Mouse (Mus musculus): ENCODE results near the gene Zfp597. TPM values are rescaled to one million over a fixed set of nuclear protein-coding genes. Genes with fewer than 3 reads are reported as not detected.
A peak's percentile ranks its signal among the peaks of the same experiment; 100 is the strongest.

Gene Zfp597
- polyA plus RNA-seq, 1 experiment: 6.4 TPM

GRCm38 (mm10) chr16:3842989-3843388 lies 41.4 kb downstream of the Zfp597 start:
- no peak overlapping the region for H3K4me3 ChIP-seq (ENCODE audit: low read depth, low read length)
- TF ChIP-seq EP300 (IDR thresholded peaks at IDR 0.05; ENCODE audit: insufficient read depth, low read depth, low read length) (0 out of 2 replicates have a peak, but pooled peaks have one; percentile 24), POLR2A (IDR thresholded peaks at IDR 0.05; ENCODE audit: insufficient read depth, low read length) (no peak), CTCF (IDR thresholded peaks at IDR 0.05; ENCODE audit: low read depth, low read length) (no peak)
- peak overlapping the region; percentile 49 for H3K27ac ChIP-seq (ENCODE audit: insufficient read depth, low read length)
- peaks cover 3% of the 10 kb centered on the region for H3K4me1 ChIP-seq (ENCODE audit: control insufficient read depth, insufficient read depth, low read length)
- H3K27me3 ChIP-seq (ENCODE audit: control insufficient read depth, insufficient read depth, low read length, poor library complexity, severe bottlenecking): no peaks in the 10 kb centered on the region
- no peaks in the 10 kb centered on the region for H3K36me3 ChIP-seq (ENCODE audit: control insufficient read depth, insufficient read depth, low read length, poor library complexity, severe bottlenecking)
- H3K9me3 ChIP-seq (replicated peaks; ENCODE audit: control insufficient read depth, insufficient read depth, low read length, poor library complexity, severe bottlenecking): no peaks in the 10 kb centered on the region
- H3K9ac ChIP-seq (ENCODE audit: low read depth, poor library complexity, severe bottlenecking): no peak overlapping the region

- TF ChIP-seq EP300 (IDR thresholded peaks at IDR 0.05; ENCODE audit: insufficient read depth, low read depth, low read length) (no peak), POLR2A (IDR thresholded peaks at IDR 0.05; ENCODE audit: insufficient read depth, low read length) (no peak), CTCF (IDR thresholded peaks at IDR 0.05; ENCODE audit: low read depth, low read length) (no peak)
- no peak overlapping the region for H3K9ac ChIP-seq (ENCODE audit: low read depth, poor library complexity, severe bottlenecking)
Observed at GRCm38 (mm10) chr16:3839157-3839885, 45.0 kb downstream of the Zfp597 start.

GRCm38 (mm10) chr16:3835461-3835860 lies 48.9 kb downstream of the Zfp597 start:
- no peaks in the 10 kb centered on the region; the same call in 1 of the 2 replicates for H3K27me3 ChIP-seq (ENCODE audit: control insufficient read depth, insufficient read depth, low read length, poor library complexity, severe bottlenecking)
- no peak overlapping the region for H3K9ac ChIP-seq (ENCODE audit: low read depth, poor library complexity, severe bottlenecking)
- TF ChIP-seq EP300 (IDR thresholded peaks at IDR 0.05; ENCODE audit: insufficient read depth, low read depth, low read length) (no peak), POLR2A (IDR thresholded peaks at IDR 0.05; ENCODE audit: insufficient read depth, low read length) (no peak), CTCF (IDR thresholded peaks at IDR 0.05; ENCODE audit: low read depth, low read length) (no peak)
- no peaks in the 10 kb centered on the region for H3K36me3 ChIP-seq (ENCODE audit: control insufficient read depth, insufficient read depth, low read length, poor library complexity, severe bottlenecking)
- no peak overlapping the region for H3K4me3 ChIP-seq (ENCODE audit: low read depth, low read length)
- peaks cover 1% of the 10 kb centered on the region for H3K4me1 ChIP-seq (ENCODE audit: control insufficient read depth, insufficient read depth, low read length)
- no peaks in the 10 kb centered on the region for H3K9me3 ChIP-seq (replicated peaks; ENCODE audit: control insufficient read depth, insufficient read depth, low read length, poor library complexity, severe bottlenecking)
- no peak overlapping the region for H3K27ac ChIP-seq (ENCODE audit: insufficient read depth, low read length)

More at GRCm38 (mm10) chr16:3839157-3839885, 45.0 kb downstream of the Zfp597 start:
- Histone ChIP-seq H3K27ac (ENCODE audit: insufficient read depth, low read length) (no peak overlapping the region), H3K27me3 (ENCODE audit: control insufficient read depth, insufficient read depth, low read length, poor library complexity, severe bottlenecking) (no peaks in the 10 kb centered on the region), H3K36me3 (ENCODE audit: control insufficient read depth, insufficient read depth, low read length, poor library complexity, severe bottlenecking) (no peaks in the 10 kb centered on the region), H3K9me3 (replicated peaks; ENCODE audit: control insufficient read depth, insufficient read depth, low read length, poor library complexity, severe bottlenecking) (no peaks in the 10 kb centered on the region), H3K4me1 (ENCODE audit: control insufficient read depth, insufficient read depth, low read length) (peaks cover 3% of the 10 kb centered on the region), H3K4me3 (ENCODE audit: low read depth, low read length) (peak overlapping the region; percentile 38)

DNA sequence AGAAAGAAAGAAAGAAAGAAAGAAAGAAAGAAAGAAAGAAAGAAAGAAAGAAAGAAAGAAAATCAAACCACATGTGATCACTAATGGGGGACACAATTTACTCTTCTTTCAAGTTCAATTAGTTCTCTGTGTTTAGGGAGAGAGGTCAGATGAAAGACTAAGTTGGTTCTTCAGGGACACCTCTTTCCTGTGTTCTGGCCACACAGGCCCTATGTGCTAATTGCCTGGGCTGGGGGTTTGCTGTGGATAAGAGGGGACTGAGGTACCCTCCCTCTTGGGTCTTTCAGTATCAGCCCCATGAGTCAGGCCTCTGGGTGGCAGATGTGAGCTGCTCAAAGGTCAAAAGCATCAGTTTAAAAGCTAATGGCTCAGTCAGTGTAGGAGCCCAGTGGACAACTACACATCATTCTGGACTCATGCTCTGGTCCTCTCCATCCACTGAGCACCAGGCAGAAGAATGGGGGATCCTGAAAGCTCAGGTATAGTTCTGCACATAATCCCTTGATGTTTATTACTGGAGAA lies 53.7 kb downstream of the Zfp597 start, which contains the start of gene Olfr15:
Gene Olfr15, plus strand, starts transcription at position 291 of the 522 bp plus-strand sequence.
- no peaks in the 10 kb centered on the region; the same call in 1 of the 2 replicates for H3K27me3 ChIP-seq (ENCODE audit: control insufficient read depth, insufficient read depth, low read length, poor library complexity, severe bottlenecking)
- peaks cover 1% of the 10 kb centered on the region for H3K4me1 ChIP-seq (ENCODE audit: control insufficient read depth, insufficient read depth, low read length)
- TF ChIP-seq EP300 (IDR thresholded peaks at IDR 0.05; ENCODE audit: insufficient read depth, low read depth, low read length) (no peak), CTCF (IDR thresholded peaks at IDR 0.05; ENCODE audit: low read depth, low read length) (peak; percentile 50), POLR2A (IDR thresholded peaks at IDR 0.05; ENCODE audit: insufficient read depth, low read length) (no peak)
- no peak within 1 kb of the TSS for H3K4me3 ChIP-seq (ENCODE audit: low read depth, low read length)
- no peak within 1 kb of the TSS for H3K27ac ChIP-seq (ENCODE audit: insufficient read depth, low read length)
- H3K9ac ChIP-seq (ENCODE audit: low read depth, poor library complexity, severe bottlenecking): no peak within 1 kb of the TSS
- H3K9me3 ChIP-seq (replicated peaks; ENCODE audit: control insufficient read depth, insufficient read depth, low read length, poor library complexity, severe bottlenecking): no peaks in the 10 kb centered on the region
- no peaks in the 10 kb centered on the region for H3K36me3 ChIP-seq (ENCODE audit: control insufficient read depth, insufficient read depth, low read length, poor library complexity, severe bottlenecking)

- Histone ChIP-seq H3K9ac (ENCODE audit: low read depth, poor library complexity, severe bottlenecking) (no peak overlapping the region), H3K27me3 (ENCODE audit: control insufficient read depth, insufficient read depth, low read length, poor library complexity, severe bottlenecking) (no peaks in the 10 kb centered on the region; the same call in 1 of the 2 replicates), H3K9me3 (replicated peaks; ENCODE audit: control insufficient read depth, insufficient read depth, low read length, poor library complexity, severe bottlenecking) (no peaks in the 10 kb centered on the region), H3K27ac (ENCODE audit: insufficient read depth, low read length) (no peak overlapping the region), H3K4me1 (ENCODE audit: control insufficient read depth, insufficient read depth, low read length) (peaks cover 1% of the 10 kb centered on the region), H3K4me3 (ENCODE audit: low read depth, low read length) (no peak overlapping the region), H3K36me3 (ENCODE audit: control insufficient read depth, insufficient read depth, low read length, poor library complexity, severe bottlenecking) (no peaks in the 10 kb centered on the region)
- TF ChIP-seq CTCF (IDR thresholded peaks at IDR 0.05; ENCODE audit: low read depth, low read length) (no peak), POLR2A (IDR thresholded peaks at IDR 0.05; ENCODE audit: insufficient read depth, low read length) (no peak), EP300 (IDR thresholded peaks at IDR 0.05; ENCODE audit: insufficient read depth, low read depth, low read length) (no peak)
Observed at GRCm38 (mm10) chr16:3829727-3830126, 54.6 kb downstream of the Zfp597 start.

DNA sequence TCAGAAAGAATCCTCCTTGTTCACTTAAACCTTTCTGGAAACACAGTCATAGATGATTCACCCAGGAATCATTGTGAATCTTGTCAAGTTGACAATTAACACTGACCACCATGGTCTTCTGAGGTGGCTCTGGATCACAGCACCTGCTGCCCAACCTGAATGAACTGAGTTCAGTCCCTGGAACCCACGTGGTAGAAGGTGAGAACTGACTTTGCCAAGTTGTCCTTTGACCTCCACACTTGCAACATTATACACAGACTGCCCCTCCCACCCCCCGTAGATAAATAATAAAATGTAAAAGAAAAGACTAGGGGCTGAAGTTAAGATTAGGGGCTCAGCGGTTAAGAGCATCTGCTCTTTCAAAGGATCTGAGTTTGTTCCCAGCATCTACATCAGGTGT lies 56.3 kb downstream of the Zfp597 start:
- Histone ChIP-seq H3K4me3 (ENCODE audit: low read depth, low read length) (no peak overlapping the region), H3K27me3 (ENCODE audit: control insufficient read depth, insufficient read depth, low read length, poor library complexity, severe bottlenecking) (no peaks in the 10 kb centered on the region), H3K36me3 (ENCODE audit: control insufficient read depth, insufficient read depth, low read length, poor library complexity, severe bottlenecking) (no peaks in the 10 kb centered on the region), H3K9ac (ENCODE audit: low read depth, poor library complexity, severe bottlenecking) (no peak overlapping the region), H3K4me1 (ENCODE audit: control insufficient read depth, insufficient read depth, low read length) (peaks cover 1% of the 10 kb centered on the region), H3K9me3 (replicated peaks; ENCODE audit: control insufficient read depth, insufficient read depth, low read length, poor library complexity, severe bottlenecking) (no peaks in the 10 kb centered on the region), H3K27ac (ENCODE audit: insufficient read depth, low read length) (no peak overlapping the region)
- TF ChIP-seq CTCF (IDR thresholded peaks at IDR 0.05; ENCODE audit: low read depth, low read length) (no peak), EP300 (IDR thresholded peaks at IDR 0.05; ENCODE audit: insufficient read depth, low read depth, low read length) (no peak), POLR2A (IDR thresholded peaks at IDR 0.05; ENCODE audit: insufficient read depth, low read length) (no peak)

Measured in ES-Bruce4 (cell line).